Mouse (Mus musculus): Measurements from ENCODE around the gene Foxm1. TPM values are rescaled to one million over a fixed set of nuclear protein-coding genes. Genes with fewer than 3 reads are reported as not detected.

The Foxm1 gene
- total RNA-seq, 1 experiment, result 24.1 TPM

GRCm38 (mm10) chr6:128363007-128363825 lies 449 bp downstream of the Foxm1 start:
- no peaks in the 10 kb centered on the region for H3K9me3 ChIP-seq (ENCODE audit: control insufficient read depth, insufficient read depth, low read depth, low read length)
- peaks cover 1 to 18% of the 10 kb centered on the region in 2 experiments; a peak in 2 of 4 replicates for H3K4me1 ChIP-seq (ENCODE audit: control insufficient read depth in 2 of 2, insufficient read depth in 2 of 2, low read length in 2 of 2, poor library complexity in 1 of 2)
- in situ Hi-C loops (cut with MboI; ENCODE audit: low sequenced_read_pairs in 2 of 2, unreplicated experiment in 2 of 2), result no loop called here
- H3K9ac ChIP-seq (ENCODE audit: insufficient read depth, low read depth, low read length, poor library complexity, severe bottlenecking), result peak overlapping the region; percentile 93
- H3K27ac ChIP-seq (ENCODE audit: insufficient read depth, low read depth, low read length, poor library complexity, severe bottlenecking), result peak overlapping the region; percentile 69
- TF ChIP-seq ZC3H11A (IDR thresholded peaks at IDR 0.05; ENCODE audit: borderline replicate concordance, low read depth, low read length) (no peak), HCFC1 (IDR thresholded peaks at IDR 0.05; ENCODE audit: borderline replicate concordance, insufficient read depth, low read length) (no peak), CHD2 (IDR thresholded peaks at IDR 0.05; ENCODE audit: low read depth, low read length) (no peak), ZNF384 (IDR thresholded peaks at IDR 0.05; ENCODE audit: low read depth, low read length) (no peak), MAFK (IDR thresholded peaks at IDR 0.05; ENCODE audit: insufficient read depth, low read depth, low read length) (no peak)
- DNase-seq (ENCODE audit: low read depth, low spot score), result peak; percentile 31
- peak overlapping the region; percentile 94 to 95 for H3K4me3 ChIP-seq (ENCODE audit: insufficient read depth in 1 of 2, low read depth in 1 of 2, low read length in 2 of 2, poor library complexity in 1 of 2, severe bottlenecking in 1 of 2)
- peaks cover 21% of the 10 kb centered on the region for H3K36me3 ChIP-seq (ENCODE audit: control insufficient read depth, insufficient read depth, low read length, poor library complexity, severe bottlenecking)

- TF ChIP-seq ZNF384 (IDR thresholded peaks at IDR 0.05; ENCODE audit: low read depth, low read length) (no peak), ZC3H11A (IDR thresholded peaks at IDR 0.05; ENCODE audit: borderline replicate concordance, low read depth, low read length) (no peak), CHD2 (IDR thresholded peaks at IDR 0.05; ENCODE audit: low read depth, low read length) (no peak), MAFK (IDR thresholded peaks at IDR 0.05; ENCODE audit: insufficient read depth, low read depth, low read length) (no peak), HCFC1 (IDR thresholded peaks at IDR 0.05; ENCODE audit: borderline replicate concordance, insufficient read depth, low read length) (no peak)
- Histone ChIP-seq H3K9me3 (ENCODE audit: control insufficient read depth, insufficient read depth, low read depth, low read length) (no peaks in the 10 kb centered on the region), H3K4me1 (ENCODE audit: control insufficient read depth in 2 of 2, insufficient read depth in 2 of 2, low read length in 2 of 2, poor library complexity in 1 of 2) (peaks cover 1 to 18% of the 10 kb centered on the region in 2 experiments; a peak in 2 of 4 replicates), H3K27ac (ENCODE audit: insufficient read depth, low read depth, low read length, poor library complexity, severe bottlenecking) (no peak overlapping the region), H3K36me3 (ENCODE audit: control insufficient read depth, insufficient read depth, low read length, poor library complexity, severe bottlenecking) (peaks cover 27% of the 10 kb centered on the region), H3K9ac (ENCODE audit: insufficient read depth, low read depth, low read length, poor library complexity, severe bottlenecking) (0 out of 2 replicates have a peak overlapping the region, but pooled peaks have one; percentile 7), H3K4me3 (ENCODE audit: insufficient read depth in 1 of 2, low read depth in 1 of 2, low read length in 2 of 2, poor library complexity in 1 of 2, severe bottlenecking in 1 of 2) (no peak overlapping the region)
- no peak for DNase-seq (ENCODE audit: low read depth, low spot score)
- in situ Hi-C loops (cut with MboI; ENCODE audit: low sequenced_read_pairs in 2 of 2, unreplicated experiment in 2 of 2), result no loop called here
Measured at GRCm38 (mm10) chr6:128364721-128365120, 2.0 kb downstream of the Foxm1 start.

DNA sequence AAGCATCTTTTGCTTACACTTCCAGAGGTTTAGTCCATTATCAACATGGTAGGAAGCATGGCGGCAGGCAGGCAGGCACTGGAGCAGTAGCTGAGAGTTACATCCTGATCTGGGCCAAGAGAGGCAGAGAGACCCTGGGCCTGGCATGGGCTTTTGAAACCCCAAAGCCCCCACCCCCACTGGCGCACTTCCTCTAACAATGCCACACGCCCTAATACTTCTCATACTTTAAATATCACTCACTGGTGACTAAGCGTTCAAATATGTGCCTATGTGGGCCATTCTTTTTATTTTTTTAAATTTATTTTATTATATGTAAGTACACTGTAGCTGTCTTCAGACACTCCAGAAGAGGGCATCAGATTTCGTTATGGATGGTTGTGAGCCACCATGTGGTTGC lies 3.7 kb downstream of the Foxm1 start:
- Histone ChIP-seq H3K36me3 (ENCODE audit: control insufficient read depth, insufficient read depth, low read length, poor library complexity, severe bottlenecking) (peaks cover 45% of the 10 kb centered on the region), H3K4me1 (ENCODE audit: control insufficient read depth in 2 of 2, insufficient read depth in 2 of 2, low read length in 2 of 2, poor library complexity in 1 of 2) (peaks cover under 1 to 10% of the 10 kb centered on the region in 2 experiments; a peak in 1 of 4 replicates), H3K27ac (ENCODE audit: insufficient read depth, low read depth, low read length, poor library complexity, severe bottlenecking) (no peak overlapping the region), H3K9ac (ENCODE audit: insufficient read depth, low read depth, low read length, poor library complexity, severe bottlenecking) (no peak overlapping the region), H3K9me3 (ENCODE audit: control insufficient read depth, insufficient read depth, low read depth, low read length) (no peaks in the 10 kb centered on the region), H3K4me3 (ENCODE audit: insufficient read depth in 1 of 2, low read depth in 1 of 2, low read length in 2 of 2, poor library complexity in 1 of 2, severe bottlenecking in 1 of 2) (no peak overlapping the region)
- TF ChIP-seq MAFK (IDR thresholded peaks at IDR 0.05; ENCODE audit: insufficient read depth, low read depth, low read length) (no peak), HCFC1 (IDR thresholded peaks at IDR 0.05; ENCODE audit: borderline replicate concordance, insufficient read depth, low read length) (no peak), ZNF384 (IDR thresholded peaks at IDR 0.05; ENCODE audit: low read depth, low read length) (no peak), CHD2 (IDR thresholded peaks at IDR 0.05; ENCODE audit: low read depth, low read length) (no peak), ZC3H11A (IDR thresholded peaks at IDR 0.05; ENCODE audit: borderline replicate concordance, low read depth, low read length) (no peak)
- in situ Hi-C loops (cut with MboI; ENCODE audit: low sequenced_read_pairs in 2 of 2, unreplicated experiment in 2 of 2), result no loop called here
- no peak for DNase-seq (ENCODE audit: low read depth, low spot score)

- H3K9ac ChIP-seq (ENCODE audit: insufficient read depth, low read depth, low read length, poor library complexity, severe bottlenecking), result no peak overlapping the region
- peaks cover 73% of the 10 kb centered on the region for H3K36me3 ChIP-seq (ENCODE audit: control insufficient read depth, insufficient read depth, low read length, poor library complexity, severe bottlenecking)
- no peaks in the 10 kb centered on the region for H3K9me3 ChIP-seq (ENCODE audit: control insufficient read depth, insufficient read depth, low read depth, low read length)
- TF ChIP-seq ZC3H11A (IDR thresholded peaks at IDR 0.05; ENCODE audit: borderline replicate concordance, low read depth, low read length) (no peak), CHD2 (IDR thresholded peaks at IDR 0.05; ENCODE audit: low read depth, low read length) (no peak), HCFC1 (IDR thresholded peaks at IDR 0.05; ENCODE audit: borderline replicate concordance, insufficient read depth, low read length) (no peak), MAFK (IDR thresholded peaks at IDR 0.05; ENCODE audit: insufficient read depth, low read depth, low read length) (no peak), ZNF384 (IDR thresholded peaks at IDR 0.05; ENCODE audit: low read depth, low read length) (no peak)
- peaks cover 0 to 7% of the 10 kb centered on the region in 2 experiments; a peak in 1 of 4 replicates for H3K4me1 ChIP-seq (ENCODE audit: control insufficient read depth in 2 of 2, insufficient read depth in 2 of 2, low read length in 2 of 2, poor library complexity in 1 of 2)
- in situ Hi-C loops (cut with MboI; ENCODE audit: low sequenced_read_pairs in 2 of 2, unreplicated experiment in 2 of 2), result no loop called here
- no peak overlapping the region for H3K4me3 ChIP-seq (ENCODE audit: insufficient read depth in 1 of 2, low read depth in 1 of 2, low read length in 2 of 2, poor library complexity in 1 of 2, severe bottlenecking in 1 of 2)
- H3K27ac ChIP-seq (ENCODE audit: insufficient read depth, low read depth, low read length, poor library complexity, severe bottlenecking), result no peak overlapping the region
- DNase-seq (ENCODE audit: low read depth, low spot score), result no peak
Measured at GRCm38 (mm10) chr6:128370040-128370439, 7.3 kb downstream of the Foxm1 start.
